Mouse (Mus musculus): ENCODE measurements at regions not wholly inside any gene's neighbourhood (a gene's known extent, or its start where the extent isn't known, plus 50 kb on each side); places are given as distances from the start of the nearest gene placed in this dataset.

GRCm38 (mm10) chr13:50982005-50982404 is 118.7 kb upstream of the Spin1 start:
- TF ChIP-seq POU5F1 (IDR thresholded peaks at IDR 0.05; ENCODE audit: borderline replicate concordance, low read length) (no peak), NANOG (IDR thresholded peaks at IDR 0.05; ENCODE audit: borderline replicate concordance, low read length) (no peak)
